Mouse (Mus musculus): ENCODE measurements at regions not wholly inside any gene's neighbourhood (a gene's known extent, or its start where the extent isn't known, plus 50 kb on each side); places are given as distances from the start of the nearest gene placed in this dataset.

GRCm38 (mm10) chr16:5829071-5829470 is 56.1 kb upstream of the Rbfox1 start:
- Histone ChIP-seq H3K4me3 (no peak overlapping the region), H3K36me3 (replicated peaks) (no peaks in the 10 kb centered on the region), H3K27me3 (ENCODE audit: poor library complexity, severe bottlenecking) (no peaks in the 10 kb centered on the region), H3K4me1 (no peaks in the 10 kb centered on the region), H3K27ac (no peak overlapping the region), H3K9me3 (no peaks in the 10 kb centered on the region)
- DNase-seq (ENCODE audit: extremely low spot score, low spot score): no peak
- 57% methylated on average over 9 of the region's 9 CpGs for WGBS

- no peak overlapping the region for H3K4me3 ChIP-seq
- H3K27me3 ChIP-seq (ENCODE audit: poor library complexity, severe bottlenecking): no peaks in the 10 kb centered on the region
- no peaks in the 10 kb centered on the region for H3K4me1 ChIP-seq
- no peaks in the 10 kb centered on the region for H3K36me3 ChIP-seq (replicated peaks)
- WGBS: 80% methylated on average over 1 of the region's 1 CpGs
- DNase-seq (ENCODE audit: extremely low spot score, low spot score): no peak
- H3K27ac ChIP-seq: no peak overlapping the region
- H3K9me3 ChIP-seq: no peaks in the 10 kb centered on the region
Observed at GRCm38 (mm10) chr16:5823316-5823715, 61.8 kb upstream of the Rbfox1 start.

- no peak for DNase-seq (ENCODE audit: extremely low spot score, low spot score)
- Histone ChIP-seq H3K9me3 (no peaks in the 10 kb centered on the region), H3K36me3 (replicated peaks) (no peaks in the 10 kb centered on the region), H3K4me3 (no peak overlapping the region), H3K4me1 (peaks cover 13% of the 10 kb centered on the region), H3K27ac (no peak overlapping the region), H3K27me3 (ENCODE audit: poor library complexity, severe bottlenecking) (no peaks in the 10 kb centered on the region)
- WGBS: 36% methylated on average over 3 of the region's 3 CpGs
Observed at GRCm38 (mm10) chr16:5817166-5817565, 68.0 kb upstream of the Rbfox1 start.

- no peaks in the 10 kb centered on the region for H3K36me3 ChIP-seq (replicated peaks)
- peaks cover 20% of the 10 kb centered on the region for H3K4me1 ChIP-seq
- no peaks in the 10 kb centered on the region for H3K9me3 ChIP-seq
- H3K4me3 ChIP-seq: no peak overlapping the region
- 51% methylated on average over 2 of the region's 2 CpGs for whole genome bisulfite sequencing
- H3K27ac ChIP-seq: no peak overlapping the region
- DNase-seq (ENCODE audit: extremely low spot score, low spot score): no peak
- no peaks in the 10 kb centered on the region for H3K27me3 ChIP-seq (ENCODE audit: poor library complexity, severe bottlenecking)
Observed at GRCm38 (mm10) chr16:5812245-5812820, 72.8 kb upstream of the Rbfox1 start.

- Histone ChIP-seq H3K36me3 (replicated peaks) (no peaks in the 10 kb centered on the region), H3K4me3 (no peak overlapping the region), H3K9me3 (no peaks in the 10 kb centered on the region), H3K27me3 (ENCODE audit: poor library complexity, severe bottlenecking) (no peaks in the 10 kb centered on the region), H3K4me1 (peaks cover 15% of the 10 kb centered on the region), H3K27ac (no peak overlapping the region)
- no peak for DNase-seq (ENCODE audit: extremely low spot score, low spot score)
- WGBS: 37% methylated on average over 2 of the region's 2 CpGs
Observed at GRCm38 (mm10) chr16:5811654-5811992, 73.5 kb upstream of the Rbfox1 start.

DNA sequence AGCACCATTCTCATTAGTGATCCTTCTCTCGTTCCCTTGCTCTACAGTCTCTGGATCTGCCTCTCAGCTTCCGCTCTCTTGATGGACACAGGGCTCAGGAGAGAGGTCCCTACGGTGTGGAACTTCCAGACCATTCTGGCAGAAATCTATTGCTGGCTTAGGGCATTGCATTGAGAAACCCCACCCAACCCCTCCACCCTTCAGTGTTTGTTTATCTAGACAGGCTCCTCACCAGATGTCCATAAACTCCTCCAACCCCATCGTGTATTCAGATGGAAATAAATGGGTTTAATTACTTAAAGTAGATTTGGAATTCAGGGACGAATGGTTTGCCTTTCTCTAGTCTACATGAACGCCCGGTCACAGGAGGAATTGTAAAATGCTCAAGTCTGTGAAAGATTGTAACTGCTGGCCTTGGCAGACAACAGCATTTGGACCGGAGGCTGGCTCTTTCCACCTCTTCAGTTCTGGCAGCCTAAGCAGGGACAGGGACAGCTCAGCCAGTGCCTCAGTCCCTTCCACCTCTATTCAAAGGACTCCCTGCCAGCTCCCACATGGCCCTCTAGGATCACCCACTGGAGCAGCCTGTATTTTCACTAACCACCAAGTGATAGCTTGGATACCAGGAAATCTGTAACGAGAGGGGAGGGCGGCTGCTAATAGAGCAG is 74.0 kb upstream of the Rbfox1 start:
- H3K9me3 ChIP-seq: no peaks in the 10 kb centered on the region
- H3K36me3 ChIP-seq (replicated peaks): no peaks in the 10 kb centered on the region
- H3K4me1 ChIP-seq: peaks cover 15% of the 10 kb centered on the region
- H3K27me3 ChIP-seq (ENCODE audit: poor library complexity, severe bottlenecking): no peaks in the 10 kb centered on the region
- H3K27ac ChIP-seq: no peak overlapping the region
- 62% methylated on average over 10 of the region's 10 CpGs for WGBS
- no peak overlapping the region for H3K4me3 ChIP-seq
- no peak for DNase-seq (ENCODE audit: extremely low spot score, low spot score)

GRCm38 (mm10) chr16:5798188-5798587 is 87.0 kb upstream of the Rbfox1 start:
- Histone ChIP-seq H3K36me3 (replicated peaks) (no peaks in the 10 kb centered on the region), H3K4me3 (no peak overlapping the region), H3K27ac (no peak overlapping the region), H3K27me3 (ENCODE audit: poor library complexity, severe bottlenecking) (no peaks in the 10 kb centered on the region), H3K4me1 (0 out of 2 replicates have a peak, but pooled peaks cover 6% of the 10 kb centered on the region), H3K9me3 (no peaks in the 10 kb centered on the region)
- DNase-seq (ENCODE audit: extremely low spot score, low spot score): no peak
- WGBS: 64% methylated on average over 7 of the region's 7 CpGs

DNA sequence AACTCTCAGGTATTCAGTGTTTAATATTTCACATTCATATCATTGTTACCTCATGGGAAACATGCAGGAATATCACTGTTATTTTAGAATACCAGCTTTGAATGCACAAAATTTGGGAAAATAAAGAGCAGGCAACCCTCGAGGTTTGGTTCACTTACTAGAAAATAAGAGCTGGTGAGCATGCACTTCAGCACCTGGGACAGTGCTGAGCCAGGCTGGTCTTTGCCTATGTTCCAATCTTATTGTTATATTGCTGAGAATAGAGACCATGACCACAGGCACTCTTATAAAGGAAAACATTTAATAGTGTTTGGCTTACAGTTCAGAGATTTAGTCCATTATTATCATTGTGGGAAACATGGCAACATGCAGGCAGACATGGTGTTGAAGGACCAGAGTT is 92.9 kb upstream of the Rbfox1 start:
- 62% methylated on average over 1 of the region's 1 CpGs for WGBS
- H3K36me3 ChIP-seq (replicated peaks): no peaks in the 10 kb centered on the region
- H3K9me3 ChIP-seq: no peaks in the 10 kb centered on the region
- H3K4me3 ChIP-seq: no peak overlapping the region
- no peaks in the 10 kb centered on the region for H3K27me3 ChIP-seq (ENCODE audit: poor library complexity, severe bottlenecking)
- no peak overlapping the region for H3K27ac ChIP-seq
- no peak for DNase-seq (ENCODE audit: extremely low spot score, low spot score)
- no peaks in the 10 kb centered on the region for H3K4me1 ChIP-seq

DNA sequence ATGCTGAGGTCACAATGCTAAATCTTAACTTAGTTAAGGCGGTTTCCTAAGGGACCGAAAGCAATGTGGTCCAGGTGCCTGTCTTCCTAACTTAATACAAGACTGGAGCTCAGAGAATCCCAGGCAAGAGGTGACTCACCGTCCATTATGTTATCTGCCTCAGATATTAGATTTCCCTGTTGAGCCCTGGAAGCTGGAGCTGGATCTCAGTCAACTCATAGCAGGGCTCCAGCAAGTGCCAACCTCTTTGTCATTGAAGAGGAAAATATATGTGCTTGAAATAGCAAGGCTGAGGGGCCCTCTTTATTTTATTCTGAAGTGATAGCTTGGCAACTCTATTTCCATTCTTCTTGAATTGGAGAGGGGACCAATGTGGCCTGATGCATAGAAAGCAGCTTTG is 95.0 kb upstream of the Rbfox1 start:
- no peak overlapping the region for H3K4me3 ChIP-seq
- DNase-seq (ENCODE audit: extremely low spot score, low spot score): no peak
- no peaks in the 10 kb centered on the region for H3K27me3 ChIP-seq (ENCODE audit: poor library complexity, severe bottlenecking)
- 91% methylated on average over 3 of the region's 3 CpGs for WGBS
- no peaks in the 10 kb centered on the region for H3K4me1 ChIP-seq
- no peaks in the 10 kb centered on the region for H3K36me3 ChIP-seq (replicated peaks)
- no peak overlapping the region for H3K27ac ChIP-seq
- H3K9me3 ChIP-seq: no peaks in the 10 kb centered on the region

- no peaks in the 10 kb centered on the region for H3K9me3 ChIP-seq
- no peak for DNase-seq (ENCODE audit: extremely low spot score, low spot score)
- H3K4me1 ChIP-seq: no peaks in the 10 kb centered on the region
- H3K27ac ChIP-seq: no peak overlapping the region
- H3K4me3 ChIP-seq: no peak overlapping the region
- no peaks in the 10 kb centered on the region for H3K27me3 ChIP-seq (ENCODE audit: poor library complexity, severe bottlenecking)
- no peaks in the 10 kb centered on the region for H3K36me3 ChIP-seq (replicated peaks)
Observed at GRCm38 (mm10) chr16:5787206-5787605, 97.9 kb upstream of the Rbfox1 start.

- 88% methylated on average over 19 of the region's 19 CpGs for WGBS
- no peak overlapping the region for H3K27ac ChIP-seq
Observed at GRCm38 (mm10) chr16:5766771-5767421, 118.3 kb upstream of the Rbfox1 start.

GRCm38 (mm10) chr16:5765143-5765542 is 120.0 kb upstream of the Rbfox1 start:
- 36% methylated on average over 4 of the region's 4 CpGs for WGBS
- peak; percentile 57 for DNase-seq (ENCODE audit: extremely low spot score, low spot score)

More at GRCm38 (mm10) chr16:5766771-5767421, 118.3 kb upstream of the Rbfox1 start:
- Histone ChIP-seq H3K4me1 (no peaks in the 10 kb centered on the region), H3K27me3 (ENCODE audit: poor library complexity, severe bottlenecking) (no peaks in the 10 kb centered on the region), H3K4me3 (no peak overlapping the region), H3K36me3 (replicated peaks) (no peaks in the 10 kb centered on the region), H3K9me3 (no peaks in the 10 kb centered on the region)
- DNase-seq (ENCODE audit: extremely low spot score, low spot score): no peak

GRCm38 (mm10) chr16:5760821-5761220 is 124.3 kb upstream of the Rbfox1 start:
- 89% methylated on average over 4 of the region's 4 CpGs for WGBS
- Histone ChIP-seq H3K27me3 (ENCODE audit: poor library complexity, severe bottlenecking) (no peaks in the 10 kb centered on the region), H3K4me1 (peaks cover 12% of the 10 kb centered on the region), H3K4me3 (no peak overlapping the region), H3K9me3 (no peaks in the 10 kb centered on the region), H3K36me3 (replicated peaks) (no peaks in the 10 kb centered on the region), H3K27ac (no peak overlapping the region)
- DNase-seq (ENCODE audit: extremely low spot score, low spot score): no peak

More at GRCm38 (mm10) chr16:5765143-5765542, 120.0 kb upstream of the Rbfox1 start:
- Histone ChIP-seq H3K4me1 (peaks cover 4% of the 10 kb centered on the region; the same call in 1 of the 2 replicates), H3K9me3 (no peaks in the 10 kb centered on the region), H3K27me3 (ENCODE audit: poor library complexity, severe bottlenecking) (no peaks in the 10 kb centered on the region), H3K27ac (no peak overlapping the region), H3K36me3 (replicated peaks) (no peaks in the 10 kb centered on the region), H3K4me3 (no peak overlapping the region)
